Mouse (Mus musculus) ovary, postnatal 14 days (tissue): ENCODE measurements around the gene Gas1.

Source experiments
- DNase-seq: peaks from one replicate; pipeline ENCODE4 v3.0.0; 2022; ENCODE audit warnings: low spot score

The Gas1 gene

GRCm38 (mm10) chr13:60177106-60177796, at the start of gene Gas1:
Gene Gas1 (minus strand): TSS chr13:60177365.
- DNase-seq = peak; percentile 77

DNA sequence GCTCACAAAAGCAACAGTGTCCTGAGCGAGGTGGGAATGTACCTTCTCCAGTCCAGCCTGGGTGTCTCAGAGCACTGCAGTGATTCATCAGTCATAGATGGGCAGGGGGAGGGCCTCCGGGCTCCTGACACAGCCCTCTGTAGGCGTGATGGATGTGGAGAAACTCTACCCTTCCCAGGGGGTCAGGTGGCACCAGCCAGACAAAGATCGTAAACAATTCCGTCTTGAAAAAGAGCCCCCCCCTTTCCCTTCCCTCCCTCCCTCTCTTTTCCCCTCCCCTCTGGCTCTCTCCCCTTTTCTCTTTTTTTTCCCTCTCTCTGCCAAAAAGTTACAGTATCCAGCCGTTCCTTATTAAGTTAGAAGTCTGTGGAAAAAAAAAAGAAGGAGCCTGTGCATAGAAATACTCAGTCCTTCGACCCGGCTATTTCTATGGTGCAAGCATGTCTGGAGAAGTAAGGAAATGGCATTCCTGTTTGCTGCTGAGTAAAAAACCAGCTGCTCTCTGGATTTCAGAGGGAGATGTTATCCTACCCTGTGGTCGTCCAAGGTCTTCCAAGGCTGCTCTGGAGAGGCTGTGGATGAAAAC, 49.2 kb upstream of the Gas1 start:
- no peak for DNase-seq

GRCm38 (mm10) chr13:60225736-60226135, 48.6 kb upstream of the Gas1 start:
- peak; percentile 31 for DNase-seq

DNA sequence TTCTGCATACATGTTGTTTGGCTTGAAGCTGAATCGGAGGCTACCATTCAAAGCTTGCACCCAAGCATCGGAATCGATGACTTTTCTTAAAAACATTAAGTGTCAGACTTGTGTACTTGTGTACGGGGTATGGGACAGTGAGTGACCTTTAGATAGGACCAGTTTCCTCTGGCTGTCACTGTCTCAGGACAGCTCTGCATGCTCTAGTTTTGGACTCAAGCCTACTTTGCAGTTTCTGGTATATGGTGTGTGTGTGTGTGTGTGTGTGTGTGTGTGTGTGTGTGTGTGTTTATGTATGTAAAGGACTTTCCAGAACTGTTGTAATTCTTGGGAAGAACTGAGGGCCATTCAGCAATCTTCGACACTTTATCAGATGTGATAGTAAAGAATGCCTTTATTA, 48.1 kb upstream of the Gas1 start:
- DNase-seq = no peak

- no peak for DNase-seq
Measured at GRCm38 (mm10) chr13:60223797-60224196, 46.6 kb upstream of the Gas1 start.

- no peak for DNase-seq
Measured at GRCm38 (mm10) chr13:60222336-60222735, 45.2 kb upstream of the Gas1 start.

DNA sequence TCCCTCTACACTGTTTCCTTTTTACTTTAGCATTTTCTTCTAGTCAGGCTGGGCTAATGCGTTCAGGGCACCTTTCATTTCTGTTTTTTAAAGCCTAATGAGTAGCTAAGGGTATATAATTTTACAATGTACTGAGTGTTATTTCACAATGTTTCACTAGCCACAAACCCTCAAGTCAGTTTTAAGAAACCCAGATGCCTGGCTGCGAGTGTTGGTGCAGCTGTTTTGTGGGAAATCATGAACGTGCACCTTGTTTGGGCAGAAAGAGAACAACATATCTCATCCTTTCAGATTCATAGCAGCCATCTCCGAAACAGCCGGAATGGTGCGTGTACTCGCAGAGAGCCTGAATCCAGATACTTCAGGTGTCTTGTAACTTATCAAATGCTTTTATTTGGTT, 36.7 kb upstream of the Gas1 start:
- DNase-seq = no peak

GRCm38 (mm10) chr13:60207135-60207601, 30.0 kb upstream of the Gas1 start:
- no peak for DNase-seq

DNA sequence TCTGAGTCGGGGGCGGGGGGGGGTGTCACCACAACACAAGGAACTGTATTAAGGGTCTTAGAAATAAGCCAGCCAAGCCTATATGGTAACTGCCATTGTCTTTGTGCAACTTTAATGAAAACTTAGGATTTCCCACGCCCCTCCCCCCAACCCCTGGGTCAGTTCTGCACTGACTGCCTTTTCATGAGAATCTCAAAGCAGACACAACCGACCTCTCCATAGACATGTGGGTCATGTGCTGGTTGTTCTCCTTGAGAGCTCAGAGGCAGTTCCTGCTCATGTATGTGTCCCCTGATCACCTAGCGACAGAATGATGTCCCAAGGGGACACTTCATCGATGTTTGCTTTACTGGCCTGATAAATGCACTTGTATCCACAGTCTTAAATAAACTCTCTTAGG, 27.6 kb upstream of the Gas1 start:
- DNase-seq = no peak

GRCm38 (mm10) chr13:60193273-60193672, 16.1 kb upstream of the Gas1 start:
- DNase-seq = no peak

- DNase-seq = no peak
Measured at GRCm38 (mm10) chr13:60189923-60190322, 12.8 kb upstream of the Gas1 start.

DNA sequence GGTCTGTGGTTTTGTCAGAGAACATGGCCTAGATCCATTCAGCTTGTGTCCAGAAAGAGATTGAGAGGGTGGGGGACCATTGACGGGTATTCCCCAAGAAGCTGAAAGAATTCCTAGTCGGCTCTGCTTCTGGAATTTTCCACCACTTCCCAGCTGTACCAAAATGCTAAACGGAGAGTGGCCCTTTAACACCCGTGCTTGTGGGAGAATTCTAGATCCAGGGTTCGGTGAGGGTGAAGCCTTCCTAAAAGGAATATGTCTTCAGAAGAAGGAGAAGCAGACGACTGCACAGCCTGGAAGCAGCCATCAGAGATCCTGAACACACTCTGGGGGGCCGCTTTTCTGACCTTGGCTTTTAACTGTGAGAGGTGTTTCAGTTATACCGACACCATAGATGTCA, 11.8 kb upstream of the Gas1 start:
- DNase-seq = no peak

DNA sequence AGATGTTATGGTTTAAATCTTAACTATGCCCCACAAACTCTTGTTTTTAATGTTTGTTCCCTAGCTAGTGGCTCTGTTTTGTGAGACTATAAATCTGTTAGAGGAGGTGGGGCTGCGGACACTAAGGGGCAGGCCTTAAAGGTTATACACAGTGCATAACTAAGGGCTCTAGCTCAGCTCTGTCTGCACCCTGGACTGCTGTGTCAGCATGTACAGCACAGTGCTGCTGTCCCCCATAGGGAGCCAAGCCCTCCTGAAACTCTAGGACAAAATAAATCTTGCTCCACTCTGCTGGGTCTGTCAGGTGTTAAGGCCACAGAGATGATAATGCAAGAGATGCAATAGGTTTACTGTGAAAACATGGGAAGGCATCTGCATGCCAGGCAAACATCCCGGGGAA, 10.1 kb upstream of the Gas1 start:
- no peak for DNase-seq

DNA sequence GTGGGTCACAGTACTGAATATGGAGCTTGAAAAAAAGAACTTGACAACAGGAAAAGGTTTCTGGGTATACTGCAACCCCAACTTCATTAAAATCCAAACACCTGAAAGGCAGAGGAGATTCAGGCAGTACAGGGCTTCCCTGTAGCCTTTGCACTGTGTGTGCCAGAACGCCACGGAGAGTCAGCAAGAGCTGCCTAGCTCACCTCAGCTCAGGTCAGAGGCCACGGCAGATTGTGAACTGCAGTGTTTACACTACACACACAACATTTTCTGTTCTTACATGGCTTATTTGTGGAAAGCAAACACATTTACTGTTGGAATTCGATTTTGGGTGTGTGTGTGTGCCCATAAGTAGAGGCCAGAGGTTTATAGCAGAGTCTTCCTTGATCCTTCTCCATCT, 5.2 kb upstream of the Gas1 start:
- no peak for DNase-seq

GRCm38 (mm10) chr13:60179641-60180040, 2.5 kb upstream of the Gas1 start:
- DNase-seq = no peak

- DNase-seq = peak; percentile 93
Measured at GRCm38 (mm10) chr13:60178416-60178815, 1.3 kb upstream of the Gas1 start.

DNA sequence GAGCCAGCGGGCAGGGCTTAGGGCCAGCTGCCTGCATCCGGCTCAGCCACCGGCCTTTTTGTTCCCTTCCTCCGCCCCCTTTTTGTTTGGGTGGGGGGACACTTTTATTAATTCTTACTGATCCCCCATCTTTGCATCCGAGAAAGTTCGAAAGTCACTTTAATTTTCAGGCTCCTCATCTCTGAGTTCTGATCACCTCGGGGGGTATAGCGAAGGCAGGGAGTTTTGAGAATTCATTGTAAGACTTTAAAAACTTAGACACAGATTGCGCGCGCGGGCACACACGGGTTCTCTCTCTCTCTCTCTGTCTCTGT, 589 bp upstream of the Gas1 start:
- DNase-seq = no peak

- no peak for DNase-seq
Measured at GRCm38 (mm10) chr13:60176776-60177105, 424 bp downstream of the Gas1 start.

DNA sequence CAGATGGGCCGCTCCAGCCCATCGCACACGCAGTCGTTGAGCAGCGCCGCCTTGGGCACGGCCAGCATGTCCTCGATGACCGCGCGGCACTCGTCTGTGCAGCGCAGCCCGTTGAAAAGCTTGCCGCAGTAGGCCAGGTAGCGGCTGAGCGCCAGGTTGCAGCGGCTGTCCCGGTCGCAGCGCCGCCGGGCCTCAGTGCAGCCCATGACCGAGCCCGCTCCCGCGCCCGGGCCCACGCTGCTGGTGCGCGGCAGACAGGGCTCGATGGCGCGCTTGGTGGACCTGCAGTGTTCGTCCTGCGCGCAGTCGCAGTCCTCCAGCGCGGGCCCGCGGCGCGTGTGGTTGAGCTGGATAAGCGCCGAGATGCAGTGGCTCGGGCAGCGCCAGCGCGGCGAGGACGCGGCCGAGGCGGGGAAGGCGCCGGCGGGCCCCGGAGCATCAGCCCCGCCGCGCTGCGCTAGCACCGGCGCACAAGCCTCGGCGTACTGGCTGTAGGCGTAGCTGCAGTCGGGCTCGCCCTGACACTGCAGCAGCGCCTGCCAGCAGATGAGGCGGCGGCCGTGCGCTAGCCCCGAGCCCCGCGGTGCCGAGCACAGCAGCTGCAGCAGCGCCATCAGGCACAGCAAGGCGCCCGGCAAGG, 909 bp downstream of the Gas1 start:
- DNase-seq = peak; percentile 34

GRCm38 (mm10) chr13:60175490-60176135, 1.6 kb downstream of the Gas1 start:
- DNase-seq = no peak

DNA sequence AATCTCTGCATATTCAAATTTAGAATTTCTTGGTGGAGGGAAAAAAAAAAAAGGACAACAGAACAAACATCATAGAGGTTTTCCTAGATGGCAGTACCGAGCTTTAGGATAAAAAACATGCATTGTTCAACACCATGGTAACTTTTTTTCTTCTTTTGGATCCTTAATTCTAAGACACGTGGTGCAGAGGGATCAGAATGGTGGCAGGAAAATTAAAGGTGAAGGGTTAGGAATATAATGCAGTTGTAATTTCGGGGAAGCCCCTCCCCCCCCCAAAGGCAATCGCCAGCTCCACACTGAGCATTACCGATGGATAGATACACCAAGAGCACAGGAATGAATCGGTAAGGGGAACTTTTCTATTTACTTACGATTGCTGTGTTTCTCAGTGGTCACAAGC, 2.2 kb downstream of the Gas1 start:
- DNase-seq = no peak

DNA sequence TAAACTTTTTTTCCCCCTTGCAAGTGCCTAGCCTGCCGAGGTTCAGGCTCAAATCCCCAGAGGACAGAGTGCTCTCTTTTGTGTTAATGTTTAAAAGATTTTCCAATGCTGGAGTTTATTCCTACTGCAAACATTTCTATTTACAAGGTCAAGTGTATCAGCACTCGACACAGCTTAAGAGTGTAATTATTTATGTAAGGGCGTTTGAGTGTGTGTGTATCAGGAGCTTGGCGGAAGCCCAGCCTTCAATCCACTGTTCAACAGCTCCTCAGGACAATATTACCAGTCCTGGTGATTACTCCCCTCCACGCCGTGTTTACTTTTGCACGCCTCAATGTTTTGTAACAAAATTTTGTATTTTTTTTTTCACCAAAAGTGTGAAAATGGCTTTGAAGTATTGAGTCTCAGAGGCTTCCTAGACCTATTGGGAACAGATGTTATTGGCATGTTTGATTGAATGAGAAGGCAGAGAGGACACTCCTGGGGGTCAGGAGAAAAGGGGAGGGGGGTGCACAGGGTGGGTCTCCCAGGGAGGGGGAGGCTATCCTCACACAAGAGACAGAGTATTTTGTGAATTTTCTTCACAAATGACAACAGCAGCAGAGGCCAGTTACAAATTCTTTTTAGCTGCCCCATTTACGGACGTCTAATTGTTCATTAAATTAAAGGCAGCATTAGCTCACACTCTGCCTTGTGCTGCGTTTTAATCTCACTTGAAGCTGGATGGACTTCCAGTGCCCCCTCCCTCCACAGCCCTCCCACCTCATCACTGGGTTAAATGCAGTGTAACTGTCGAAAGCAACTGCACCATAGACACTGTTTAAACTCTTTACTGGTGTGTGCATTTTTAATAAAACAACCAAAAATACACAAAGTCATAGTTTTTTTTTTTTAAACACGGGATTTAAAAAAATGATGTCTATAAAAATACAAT, 3.3 kb downstream of the Gas1 start:
- DNase-seq = no peak
